Mouse (Mus musculus) heart, postnatal 36 days (tissue): Measurements from ENCODE around the gene Nt5m. TPM values are rescaled to one million over a fixed set of nuclear protein-coding genes. Genes with fewer than 3 reads are reported as not detected.
A peak's percentile ranks its signal among the peaks of the same experiment; 100 is the strongest.
"Not testable (repeated sequence)": the region's sequence is repeated elsewhere in the genome, so short reads cannot be mapped to it uniquely, and the experiment has no call there.

Experiments
- DNase-seq, 2 experiments: peaks; one replicate each; pipeline ENCODE4 v3.0.0; 2021 to 2022
- intact Hi-C: fragments of 180-260 bp; cut with DNase I; formaldehyde crosslinking; loops from one replicate; pipeline ENCODE4 v1.15.1; 2025
- total RNA-seq, 2 experiments: library from RNA; stranded (reverse); gene quantifications; 2 replicates each; pipeline ENCODE4 v1.2.3; 2021

The Nt5m gene
- total RNA-seq, 2 experiments from 2014 or later: 20.2 to 27.0 TPM

DNA sequence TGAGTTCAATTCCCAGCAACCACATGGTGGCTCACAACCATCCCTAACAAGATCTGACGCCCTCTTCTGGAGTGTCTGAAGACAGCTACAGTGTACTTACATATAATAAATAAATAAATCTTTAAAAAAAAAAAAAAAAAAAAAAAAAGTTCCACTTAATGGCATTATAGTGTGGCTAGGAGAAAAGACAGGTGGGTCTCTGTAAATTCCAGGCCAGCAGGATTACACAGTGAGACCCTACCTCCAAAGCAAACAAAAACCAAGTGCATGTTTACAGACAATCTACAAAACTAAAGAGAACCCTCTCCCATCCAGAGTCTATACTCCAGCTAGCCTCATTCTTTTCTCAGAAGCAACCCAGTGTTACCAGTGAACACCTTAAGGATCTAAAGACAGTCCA is 1.5 kb upstream of the Nt5m start:
- not testable (repeated sequence) for DNase-seq
- intact Hi-C loops: loop anchor here (2.0 kb wide), 1 partner anchor 27 kb away; the partner anchor contains the start of gene Flcn

DNA sequence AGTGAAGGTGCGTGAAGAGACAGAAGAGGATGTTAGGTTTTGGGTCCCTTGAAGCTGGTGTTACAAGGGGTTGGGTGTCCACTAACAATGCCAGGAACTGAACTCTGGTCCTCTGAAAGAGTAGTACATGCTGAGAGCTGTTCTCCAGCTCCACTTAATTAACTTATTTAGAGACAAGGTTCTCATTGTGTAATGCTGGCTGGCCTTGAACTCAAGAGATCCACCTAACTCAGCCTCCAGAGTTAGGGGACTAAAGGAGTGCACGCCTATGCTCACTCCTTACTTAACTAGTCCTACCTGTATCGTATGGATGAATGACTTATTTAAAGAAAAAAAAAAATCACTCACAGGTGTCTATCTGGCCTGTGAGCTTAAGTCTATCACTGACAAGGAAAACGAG is 821 bp upstream of the Nt5m start:
- DNase-seq: no peak
- intact Hi-C loops: loop anchor here (2.0 kb wide), 1 partner anchor 28 kb away; the partner anchor contains the start of gene Flcn

DNA sequence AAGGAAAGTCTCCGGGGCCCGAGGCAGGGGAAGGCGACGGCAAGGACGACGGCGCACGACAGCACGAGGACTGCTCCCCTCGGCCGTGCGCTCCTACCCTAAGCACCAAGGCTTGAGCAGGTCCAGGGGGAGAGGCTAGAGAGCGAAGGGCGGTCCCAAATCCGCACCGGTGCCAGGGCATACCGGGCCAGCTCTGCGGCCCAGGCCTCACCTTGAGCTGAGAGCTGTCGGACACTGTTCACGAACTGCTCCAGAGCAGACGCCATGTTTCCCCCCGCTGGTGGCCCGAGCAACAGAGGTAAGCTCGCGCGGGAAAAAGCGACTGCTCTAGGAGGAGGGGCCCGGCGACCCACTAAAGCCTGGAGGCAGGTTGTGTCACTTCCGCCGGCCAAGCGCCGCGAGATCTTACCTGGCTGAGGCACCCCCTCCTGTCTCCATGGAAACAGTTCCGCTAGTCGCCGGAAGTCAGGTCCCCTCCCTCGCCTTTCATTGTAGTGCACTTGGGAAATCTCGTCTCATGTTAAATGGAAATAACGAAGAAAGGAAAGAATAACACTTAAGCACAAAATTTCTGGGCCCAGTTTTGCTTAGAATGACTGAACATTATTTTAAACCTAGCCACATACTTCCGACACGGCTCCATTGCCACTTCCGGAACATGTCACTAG is 346 bp downstream of the Nt5m start, which contains the start of gene Cops3:
Cops3 (minus strand) TSS at position 380 of the 668 bp plus-strand sequence.
- DNase-seq: peak; percentile 91 to 92
- intact Hi-C loops: loop anchor here (2.0 kb wide), 1 partner anchor 29 kb away; the partner anchor contains the start of gene Flcn

DNA sequence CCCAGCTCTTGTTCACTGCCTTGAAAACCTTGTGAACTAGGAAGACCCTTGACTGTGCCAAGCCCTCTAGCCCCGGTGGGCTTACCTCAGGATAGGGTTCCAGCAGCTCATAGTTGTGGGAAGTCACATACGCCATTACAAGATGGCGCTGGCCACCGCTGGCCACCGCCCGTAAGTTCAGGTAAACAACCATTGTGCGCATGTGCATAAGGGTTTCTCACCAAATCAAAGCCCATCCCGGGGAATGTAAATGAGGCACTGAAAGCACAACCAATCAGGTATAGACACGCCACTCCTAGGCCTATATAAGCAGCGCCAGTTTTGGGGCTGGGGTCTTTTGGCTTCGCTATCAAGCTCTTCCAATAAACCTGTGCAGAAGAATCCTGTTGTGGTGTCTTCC is 7.1 kb downstream of the Nt5m start:
- DNase-seq: no peak

DNA sequence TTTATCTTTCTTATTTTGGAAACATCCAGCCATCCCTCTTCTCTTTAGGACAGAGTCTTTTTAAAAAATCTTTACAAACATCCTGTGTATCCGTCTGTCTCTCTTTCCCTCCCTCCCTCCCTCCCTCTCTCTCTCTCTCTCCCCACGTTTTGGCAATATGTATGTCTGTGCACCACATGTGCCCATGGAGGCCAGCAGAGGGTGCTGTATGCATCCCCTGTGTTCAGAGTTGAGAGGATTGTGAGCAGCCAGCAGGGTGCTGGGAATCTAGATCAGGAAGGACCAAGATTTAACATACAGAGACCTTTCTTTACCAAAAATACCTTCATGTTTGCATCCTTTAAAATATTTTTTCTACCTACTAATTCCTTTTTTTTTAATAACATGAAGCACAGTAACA is 7.9 kb downstream of the Nt5m start:
- intact Hi-C loops: no loop called here
- peak; percentile 25 to 48 for DNase-seq

More for the DNA sequence above, 7.1 kb downstream of the Nt5m start:
- intact Hi-C loops: no loop called here

GRCm38 (mm10) chr11:59847891-59848884 is 8.9 kb downstream of the Nt5m start:
- DNase-seq: peak; percentile 81 to 88
- intact Hi-C loops: no loop called here

DNA sequence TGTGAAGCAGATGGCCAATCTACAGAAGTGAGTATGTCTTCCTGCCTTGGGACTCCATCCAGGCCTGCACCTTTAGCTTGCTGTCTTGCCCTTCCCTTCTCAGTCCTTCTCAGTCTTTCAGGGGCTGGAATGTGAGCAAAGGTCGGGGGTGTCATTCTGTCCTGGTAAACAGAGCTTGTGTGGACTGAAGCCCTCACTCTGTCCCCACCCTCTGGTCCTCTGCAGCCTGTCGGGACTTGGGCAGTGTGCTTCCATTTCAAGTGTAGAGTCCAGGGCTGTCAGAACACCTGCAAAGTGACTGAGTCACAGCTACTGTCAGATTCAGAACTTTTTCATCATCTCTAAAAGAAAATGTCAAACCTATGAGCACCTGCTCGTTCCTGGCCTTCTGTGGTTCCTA is 13.6 kb downstream of the Nt5m start:
- DNase-seq: no peak
- intact Hi-C loops: no loop called here

GRCm38 (mm10) chr11:59860467-59860866 is 21.2 kb downstream of the Nt5m start:
- DNase-seq: no peak
- intact Hi-C loops: no loop called here

DNA sequence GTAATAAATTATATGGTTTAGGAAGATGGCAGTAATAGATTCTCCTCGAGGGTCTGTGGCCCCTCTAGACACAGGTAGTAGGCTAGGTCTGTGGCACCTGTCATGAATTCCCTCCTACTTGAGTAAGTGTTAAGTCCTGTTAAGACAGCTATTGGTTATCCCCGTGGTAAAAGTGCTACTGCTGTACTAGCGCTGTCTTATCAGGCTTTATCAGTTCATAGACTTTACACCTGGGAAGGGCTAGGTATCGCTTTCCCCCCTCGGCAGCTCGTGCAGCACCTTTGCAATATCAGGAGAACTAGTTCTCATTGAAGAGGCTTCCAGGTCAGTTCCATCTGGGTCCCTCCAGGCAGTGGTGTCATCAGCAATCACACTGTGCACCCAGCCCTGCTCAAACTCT is 25.1 kb downstream of the Nt5m start:
- no peak for DNase-seq
- intact Hi-C loops: no loop called here

DNA sequence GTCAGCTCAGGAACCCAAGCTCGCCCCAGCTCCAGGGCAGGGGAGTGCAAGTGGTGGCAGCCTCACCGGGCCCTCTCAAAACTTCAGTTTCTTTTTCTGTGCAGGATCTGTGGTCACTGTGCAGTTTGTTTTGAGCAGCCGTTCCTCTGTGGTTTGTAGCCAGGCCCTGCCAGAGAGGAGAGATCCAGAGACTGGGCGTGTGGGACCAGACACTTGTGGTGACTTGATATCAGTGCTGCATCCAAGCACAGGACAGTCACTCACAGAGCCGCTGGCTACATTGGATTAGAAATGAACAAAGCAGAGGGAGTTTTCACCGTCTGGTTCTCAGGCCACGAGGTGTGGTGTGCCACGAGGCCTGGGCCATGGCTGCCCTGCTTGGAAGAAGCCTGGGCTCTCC is 32.9 kb downstream of the Nt5m start:
- DNase-seq: no peak
- intact Hi-C loops: no loop called here

- peak; percentile 79 to 83 for DNase-seq
- intact Hi-C loops: loop anchor here (1.0 to 5.0 kb wide), 6 partner anchors 67 to 532 kb away; partner anchors contain the start of gene Med9
Measured at GRCm38 (mm10) chr11:59880031-59880430, 40.8 kb downstream of the Nt5m start.

DNA sequence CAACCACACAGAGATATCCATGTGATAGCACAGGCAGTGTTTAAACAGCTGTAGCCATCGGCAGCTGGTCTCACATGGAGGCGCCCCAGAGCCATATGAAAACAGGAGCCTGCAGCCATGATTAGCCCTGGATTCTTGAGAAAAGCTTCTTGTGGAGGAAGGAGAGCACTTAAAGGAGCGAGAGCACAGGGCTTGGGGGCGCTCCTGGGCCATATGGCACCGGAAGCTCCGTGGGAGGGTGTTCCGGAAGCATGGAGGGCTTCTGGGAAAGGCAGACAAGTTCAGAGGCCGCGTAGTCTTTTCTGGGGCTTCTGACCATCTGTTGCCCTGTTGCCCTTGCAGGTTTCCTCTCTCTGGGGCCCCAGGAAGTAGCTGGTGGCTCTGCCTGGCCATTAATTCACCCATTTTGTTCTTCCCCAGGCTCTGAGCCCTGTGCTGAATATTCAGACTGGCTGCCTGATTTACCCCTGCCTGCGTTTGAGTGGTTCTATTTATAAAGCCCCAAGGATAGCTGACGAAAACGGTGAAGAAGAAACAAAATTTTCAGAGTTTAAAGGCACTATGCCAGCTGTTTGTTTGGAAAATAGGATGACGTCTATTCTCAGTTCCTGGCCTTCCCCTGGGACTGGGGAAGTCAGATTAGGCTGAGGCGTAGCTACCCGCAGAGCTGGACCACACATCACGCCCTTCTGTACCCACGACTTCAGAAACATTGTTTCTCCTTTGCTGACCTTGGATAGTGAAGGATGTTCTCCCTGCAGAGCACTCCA is 46.2 kb downstream of the Nt5m start:
- DNase-seq: peak; percentile 29 to 54
- intact Hi-C loops: loop anchor here (2.0 kb wide), 1 partner anchor 35 kb away; no protein-coding TSS in a partner anchor

DNA sequence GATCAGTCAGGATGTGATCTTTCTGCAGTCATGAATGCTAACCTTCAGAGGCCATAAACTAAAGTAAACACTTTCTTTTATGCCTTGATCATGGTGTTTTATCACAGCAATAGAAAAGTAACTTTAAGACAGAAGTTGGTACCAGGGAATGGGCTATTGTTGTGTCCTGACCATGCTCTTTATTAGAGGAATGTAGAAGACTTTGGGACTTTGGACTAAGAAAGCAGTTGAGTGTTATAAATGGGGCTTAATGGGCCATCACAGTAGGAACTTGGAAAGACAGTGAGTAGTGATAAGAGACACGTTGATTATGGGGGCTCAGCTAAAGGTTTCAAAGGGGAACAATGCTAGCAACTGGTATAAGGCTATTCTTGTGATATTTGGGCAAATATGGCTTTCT is 47.7 kb downstream of the Nt5m start:
- intact Hi-C loops: no loop called here
- no peak for DNase-seq

GRCm38 (mm10) chr11:59888151-59888550 is 48.9 kb downstream of the Nt5m start:
- intact Hi-C loops: no loop called here

DNA sequence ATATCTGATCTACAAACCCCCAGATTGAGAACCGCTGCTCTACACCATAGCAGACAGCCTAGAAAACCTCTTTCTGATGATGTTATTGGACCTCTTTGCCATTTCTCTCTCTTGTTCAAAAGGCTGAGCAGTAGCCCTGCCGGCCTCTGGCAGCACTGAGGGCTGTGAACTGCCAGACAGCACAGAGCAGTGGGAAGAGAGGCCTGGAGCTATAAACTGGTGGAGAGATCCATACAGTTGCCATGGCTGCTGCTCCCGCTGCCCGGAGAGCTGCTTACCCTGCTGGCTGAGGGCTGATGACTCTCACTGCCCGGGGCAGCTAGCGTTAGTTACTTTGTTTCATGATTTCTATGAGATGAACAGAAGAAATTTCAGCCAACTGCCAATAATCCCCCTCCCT is 52.6 kb downstream of the Nt5m start:
- no peak for DNase-seq
- intact Hi-C loops: no loop called here

More at GRCm38 (mm10) chr11:59888151-59888550, 48.9 kb downstream of the Nt5m start:
- no peak for DNase-seq

DNA sequence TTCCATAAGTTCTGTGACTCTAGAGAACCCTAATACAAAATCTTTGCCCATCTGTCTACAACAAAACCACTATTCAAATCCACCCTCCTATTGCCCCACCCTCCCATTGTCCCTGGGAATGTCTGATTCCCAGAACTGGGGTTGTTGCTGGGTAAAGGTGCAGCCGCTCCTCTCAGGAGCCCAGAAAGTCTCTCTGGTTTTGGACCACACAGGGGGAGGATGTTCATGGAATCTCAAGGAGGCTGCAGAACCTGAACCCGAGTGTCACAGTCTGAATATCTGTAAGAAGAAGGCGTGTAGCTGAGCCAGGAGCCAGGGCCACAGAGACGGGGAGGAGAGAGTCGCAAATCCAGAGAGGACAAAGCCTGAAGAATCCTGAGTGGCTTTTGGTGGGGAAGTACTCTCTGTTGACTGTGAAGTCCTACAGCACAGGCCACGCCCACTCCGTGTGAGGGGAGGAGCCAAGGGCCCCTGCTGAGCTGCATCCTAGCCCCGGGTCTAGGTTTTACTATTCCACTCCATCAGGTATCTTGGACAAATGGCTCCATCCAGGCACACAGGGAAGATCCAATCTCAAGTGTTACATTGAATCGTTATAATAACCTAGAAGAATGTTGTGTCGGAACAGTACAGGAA is 54.0 kb downstream of the Nt5m start:
- no peak for DNase-seq
- intact Hi-C loops: no loop called here

DNA sequence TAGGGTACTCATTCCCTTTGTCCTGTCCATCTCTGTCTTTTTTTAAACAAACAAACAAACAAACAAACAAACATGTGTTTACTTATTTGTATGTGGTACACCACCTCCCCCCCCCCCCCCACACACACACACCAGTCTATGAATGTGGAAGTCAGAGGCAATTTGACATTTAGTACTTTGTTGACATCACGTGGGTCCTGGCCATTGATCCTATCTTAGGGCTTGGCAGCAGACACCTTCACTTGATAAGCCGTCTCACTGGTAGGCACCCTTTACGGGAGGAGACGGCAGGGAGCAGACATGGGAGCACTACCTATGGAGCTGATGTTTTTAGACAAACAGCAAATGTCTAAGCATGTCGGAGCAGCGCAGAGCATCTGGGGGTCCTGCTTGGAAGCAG is 55.7 kb downstream of the Nt5m start:
- no peak for DNase-seq
- intact Hi-C loops: no loop called here

DNA sequence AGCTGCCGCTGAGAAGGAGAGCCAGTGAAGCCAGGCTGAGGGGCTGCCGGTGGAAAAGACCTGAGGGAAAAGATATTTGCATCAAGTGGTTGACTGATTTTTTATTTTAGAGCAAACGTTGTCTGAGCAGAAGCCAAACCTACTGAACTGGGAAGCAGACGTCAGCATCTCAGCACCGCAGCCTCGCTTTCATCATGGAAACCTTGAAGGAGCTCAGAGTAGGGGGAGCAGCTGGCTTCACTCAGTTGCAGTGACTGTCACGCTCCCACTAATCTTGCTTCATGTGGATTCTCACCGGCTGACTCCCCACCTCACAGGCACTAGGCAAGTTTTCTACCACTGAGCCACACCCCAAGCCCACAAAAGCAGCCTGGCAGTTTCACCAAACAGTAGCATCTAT is 56.1 kb downstream of the Nt5m start:
- DNase-seq: no peak
- intact Hi-C loops: no loop called here

GRCm38 (mm10) chr11:59897981-59898599 is 58.8 kb downstream of the Nt5m start:
- no peak for DNase-seq
- intact Hi-C loops: no loop called here
